Mouse (Mus musculus): ENCODE data around the gene Cope.
A peak's percentile ranks its signal among the peaks of the same experiment; 100 is the strongest.

Cope gene

GRCm38 (mm10) chr8:70309311-70309710 lies 7.0 kb downstream of the Cope start:
- peak; percentile 59 for DNase-seq (ENCODE audit: low read depth, low spot score)

- no peak for DNase-seq (ENCODE audit: low read depth, low spot score)
These were observed 11.1 kb downstream of the Cope start for GRCm38 (mm10) chr8:70313399-70313798.

GRCm38 (mm10) chr8:70315624-70316510 lies 13.5 kb downstream of the Cope start, which contains the start of gene Cers1:
Cers1 (plus strand) TSS chr8:70315775.
- no peak for DNase-seq (ENCODE audit: low read depth, low spot score)

GRCm38 (mm10) chr8:70316511-70317504 lies 14.5 kb downstream of the Cope start:
- DNase-seq (ENCODE audit: low read depth, low spot score) = no peak

- DNase-seq (ENCODE audit: low read depth, low spot score) = no peak
These were observed 15.6 kb downstream of the Cope start for GRCm38 (mm10) chr8:70317872-70318271.

GRCm38 (mm10) chr8:70323716-70324115 lies 21.4 kb downstream of the Cope start:
- DNase-seq (ENCODE audit: low read depth, low spot score) = no peak

- DNase-seq (ENCODE audit: low read depth, low spot score) = no peak
These were observed 25.2 kb downstream of the Cope start for GRCm38 (mm10) chr8:70327512-70327911.

- DNase-seq (ENCODE audit: low read depth, low spot score) = no peak
These were observed 27.0 kb downstream of the Cope start, which contains the start of gene Gdf1 for GRCm38 (mm10) chr8:70329124-70329834. Gdf1 (plus strand) TSS chr8:70329817.

- DNase-seq (ENCODE audit: low read depth, low spot score) = no peak
These were observed 27.8 kb downstream of the Cope start for GRCm38 (mm10) chr8:70329835-70330740.

GRCm38 (mm10) chr8:70330741-70331364 lies 28.5 kb downstream of the Cope start:
- DNase-seq (ENCODE audit: low read depth, low spot score) = no peak

GRCm38 (mm10) chr8:70331526-70331925 lies 29.2 kb downstream of the Cope start:
- DNase-seq (ENCODE audit: low read depth, low spot score) = no peak

GRCm38 (mm10) chr8:70332070-70332877 lies 30.0 kb downstream of the Cope start:
- no peak for DNase-seq (ENCODE audit: low read depth, low spot score)

- DNase-seq (ENCODE audit: low read depth, low spot score) = no peak
These were observed 30.5 kb downstream of the Cope start for GRCm38 (mm10) chr8:70332878-70333202.

GRCm38 (mm10) chr8:70338931-70339330 lies 36.6 kb downstream of the Cope start:
- DNase-seq (ENCODE audit: low read depth, low spot score) = no peak

- DNase-seq (ENCODE audit: low read depth, low spot score) = no peak
These were observed 38.3 kb downstream of the Cope start for GRCm38 (mm10) chr8:70340659-70341058.

- DNase-seq (ENCODE audit: low read depth, low spot score) = no peak
These were observed 39.7 kb downstream of the Cope start for GRCm38 (mm10) chr8:70342007-70342406.

- no peak for DNase-seq (ENCODE audit: low read depth, low spot score)
These were observed 40.8 kb downstream of the Cope start for GRCm38 (mm10) chr8:70343076-70343475.

- peak; percentile 56 for DNase-seq (ENCODE audit: low read depth, low spot score)
These were observed 41.4 kb downstream of the Cope start for GRCm38 (mm10) chr8:70343696-70344095.

GRCm38 (mm10) chr8:70344279-70344678 lies 42.0 kb downstream of the Cope start:
- DNase-seq (ENCODE audit: low read depth, low spot score) = no peak

All from CD4-positive, CD25-positive, alpha-beta regulatory T cell, adult 2 months (primary cell).